Mouse (Mus musculus): Measurements from ENCODE around the gene Vmn2r98. TPM values are rescaled to one million over a fixed set of nuclear protein-coding genes. Genes with fewer than 3 reads are reported as not detected.
"Not testable (repeated sequence)": the region's sequence is repeated elsewhere in the genome, so short reads cannot be mapped to it uniquely, and the experiment has no call there.

The Vmn2r98 gene
- not detected for total RNA-seq (2021)

GRCm38 (mm10) chr17:19053160-19053559 is at the start of gene Vmn2r98:
Gene Vmn2r98, plus strand, starts transcription at chr17:19053460.
- DNase-seq: not testable (repeated sequence)

GRCm38 (mm10) chr17:19031441-19031840 is 21.8 kb upstream of the Vmn2r98 start:
- not testable (repeated sequence) for DNase-seq

GRCm38 (mm10) chr17:19031962-19032361 is 21.3 kb upstream of the Vmn2r98 start:
- DNase-seq: no peak

GRCm38 (mm10) chr17:19032721-19033120 is 20.5 kb upstream of the Vmn2r98 start:
- DNase-seq: no peak

Other genes with a start within 250 kb of the Vmn2r98 start
- gene Vmn2r97, start 139.2 kb upstream of the Vmn2r98 start, total RNA-seq (2021): not detected

Data from heart, postnatal 4 days (tissue).